Mouse (Mus musculus): ENCODE data around the gene Mtor. TPM values are rescaled to one million over a fixed set of nuclear protein-coding genes. Genes with fewer than 3 reads are reported as not detected.

Mtor gene
- polyA plus RNA-seq, 1 experiment: 9.4 TPM

DNA sequence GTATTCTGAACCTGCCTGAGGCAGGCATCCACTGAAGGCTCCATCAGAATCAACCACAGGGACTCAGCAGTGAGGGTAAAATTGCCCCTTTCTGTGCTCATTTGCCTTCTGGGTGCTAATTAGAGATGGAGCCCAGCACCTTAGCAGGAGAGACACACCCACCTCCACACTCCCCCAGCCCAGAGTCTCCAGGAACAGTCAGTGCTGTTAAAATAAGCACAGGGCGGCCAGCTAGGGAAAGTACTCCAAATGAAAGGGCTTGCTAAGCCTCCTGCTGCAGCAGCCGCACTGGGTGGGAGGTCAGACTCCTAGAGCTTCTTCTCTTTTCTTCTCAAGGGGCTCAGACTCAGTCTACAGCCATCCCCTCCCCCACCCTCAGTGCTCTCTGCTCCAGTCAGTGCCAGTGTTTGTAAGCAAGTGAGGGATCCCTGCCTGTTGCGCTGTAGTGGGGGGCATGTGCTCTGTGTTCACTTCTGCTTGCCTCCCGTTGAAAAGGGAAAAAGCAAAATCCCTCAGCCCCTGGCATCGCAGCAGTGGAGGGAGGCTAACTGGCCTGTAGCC, 69.9 kb downstream of the Mtor start:
- no peak for DNase-seq (ENCODE audit: low read depth, low spot score)
- WGBS: 84% methylated on average over 5 of the region's 5 CpGs

GRCm38 (mm10) chr4:148523538-148523937, 75.1 kb downstream of the Mtor start:
- no peak for DNase-seq (ENCODE audit: low read depth, low spot score)

GRCm38 (mm10) chr4:148527158-148527910, 78.9 kb downstream of the Mtor start:
- 79% methylated on average over 10 of the region's 10 CpGs for whole genome bisulfite sequencing
- DNase-seq (ENCODE audit: low read depth, low spot score): no peak

More at GRCm38 (mm10) chr4:148523538-148523937, 75.1 kb downstream of the Mtor start:
- whole genome bisulfite sequencing: 79% methylated on average over 7 of the region's 7 CpGs

- DNase-seq (ENCODE audit: low read depth, low spot score): no peak
- 91% methylated on average over 5 of the region's 5 CpGs for WGBS
These were observed 81.9 kb downstream of the Mtor start for GRCm38 (mm10) chr4:148530351-148530750.

GRCm38 (mm10) chr4:148530778-148531177, 82.4 kb downstream of the Mtor start:
- DNase-seq (ENCODE audit: low read depth, low spot score): no peak

DNA sequence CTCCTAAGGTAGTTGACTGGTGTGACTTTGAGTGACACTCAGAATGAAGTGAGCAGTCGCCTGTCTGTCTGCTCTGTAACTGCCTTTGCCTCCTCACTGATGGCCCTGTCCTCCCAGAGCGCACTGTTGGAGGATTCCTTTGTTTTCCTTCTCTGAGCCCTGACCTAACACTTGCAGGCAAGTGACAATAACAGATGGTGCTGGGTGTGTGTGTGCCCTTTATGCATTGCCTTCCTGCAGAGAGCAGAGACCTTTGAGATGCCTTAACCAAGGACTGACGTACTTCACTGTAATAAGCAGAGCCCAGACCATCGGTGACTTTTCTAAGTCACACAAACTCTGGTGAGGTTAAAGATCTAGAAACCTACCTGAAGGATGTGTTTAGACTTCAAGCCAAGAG, 82.9 kb downstream of the Mtor start:
- WGBS: 89% methylated on average over 4 of the region's 4 CpGs
- DNase-seq (ENCODE audit: low read depth, low spot score): no peak

More at GRCm38 (mm10) chr4:148530778-148531177, 82.4 kb downstream of the Mtor start:
- WGBS: 85% methylated on average over 6 of the region's 6 CpGs

DNA sequence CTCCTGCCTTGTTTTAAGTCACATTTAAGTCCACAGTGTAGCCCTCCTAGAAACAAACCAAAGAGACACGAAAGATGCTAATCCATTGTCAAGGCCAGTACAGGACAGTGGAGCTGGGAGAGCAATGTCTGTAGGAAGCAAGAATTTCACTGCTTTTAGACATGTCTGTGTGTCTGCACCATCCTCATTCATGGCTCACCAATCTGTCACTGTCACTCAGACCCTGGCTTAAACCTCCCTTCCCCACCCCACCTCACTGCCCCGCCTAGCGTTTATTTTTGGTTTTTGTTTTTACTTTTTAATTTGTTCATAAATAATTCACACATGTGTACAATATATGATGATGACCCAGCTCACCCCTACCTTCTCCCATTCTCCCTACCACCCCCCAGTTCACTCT, 84.1 kb downstream of the Mtor start:
- 90% methylated on average over 3 of the region's 3 CpGs for WGBS

DNA sequence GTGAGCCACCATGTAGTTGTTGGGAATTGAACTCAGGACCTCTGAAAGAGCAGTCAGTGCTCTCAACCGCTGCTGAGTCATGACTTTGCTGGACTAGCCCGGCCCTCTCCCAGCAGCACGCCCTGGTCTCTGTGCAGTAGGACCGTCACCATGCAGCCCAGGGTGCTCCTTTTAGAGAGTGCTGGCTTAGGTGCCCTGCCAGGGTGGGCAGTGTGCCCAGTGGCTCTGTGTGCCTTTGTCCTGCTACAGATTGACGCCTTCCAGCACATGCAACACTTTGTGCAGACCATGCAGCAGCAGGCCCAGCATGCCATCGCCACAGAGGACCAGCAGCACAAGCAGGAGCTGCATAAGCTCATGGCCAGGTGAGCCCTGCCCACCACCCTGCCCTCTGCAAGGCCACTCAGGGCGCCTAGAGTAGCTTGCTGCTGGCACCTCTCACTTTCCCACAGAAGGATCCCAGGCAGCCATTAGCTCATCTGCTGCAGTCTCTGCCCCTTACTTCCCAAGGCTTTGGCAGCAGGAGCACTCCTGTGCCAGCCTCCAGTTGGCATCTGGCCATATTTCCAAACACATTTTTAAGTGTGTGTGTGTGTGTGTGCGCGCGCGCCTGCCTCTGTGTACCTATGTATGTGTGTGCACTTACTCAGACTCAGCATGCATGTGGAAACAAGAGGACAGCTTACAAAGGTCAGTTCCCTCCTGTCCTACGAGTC, 85.4 kb downstream of the Mtor start:
- no peak for DNase-seq (ENCODE audit: low read depth, low spot score)
- 87% methylated on average over 12 of the region's 12 CpGs for WGBS

More for the DNA sequence above, 84.1 kb downstream of the Mtor start:
- no peak for DNase-seq (ENCODE audit: low read depth, low spot score)

- 88% methylated on average over 3 of the region's 3 CpGs for WGBS
These were observed 87.5 kb downstream of the Mtor start for GRCm38 (mm10) chr4:148535876-148536275.

GRCm38 (mm10) chr4:148549106-148549505, 100.7 kb downstream of the Mtor start:
- no peak for DNase-seq (ENCODE audit: low read depth, low spot score)
- 78% methylated on average over 4 of the region's 4 CpGs for WGBS

More at GRCm38 (mm10) chr4:148535876-148536275, 87.5 kb downstream of the Mtor start:
- no peak for DNase-seq (ENCODE audit: low read depth, low spot score)

GRCm38 (mm10) chr4:148557766-148558165, 109.4 kb downstream of the Mtor start:
- 24% methylated on average over 6 of the region's 6 CpGs for WGBS
- DNase-seq (ENCODE audit: low read depth, low spot score): no peak

GRCm38 (mm10) chr4:148558297-148559000, 110.0 kb downstream of the Mtor start, which contains the start of gene Exosc10:
TSS of gene Exosc10 (plus strand) at chr4:148558429.
- DNase-seq (ENCODE audit: low read depth, low spot score): peak; percentile 70
- WGBS: under 1% methylated on average over 63 of the region's 63 CpGs

- WGBS: 93% methylated on average over 17 of the region's 17 CpGs
- no peak for DNase-seq (ENCODE audit: low read depth, low spot score)
These were observed 114.3 kb downstream of the Mtor start for GRCm38 (mm10) chr4:148562676-148563075.

DNA sequence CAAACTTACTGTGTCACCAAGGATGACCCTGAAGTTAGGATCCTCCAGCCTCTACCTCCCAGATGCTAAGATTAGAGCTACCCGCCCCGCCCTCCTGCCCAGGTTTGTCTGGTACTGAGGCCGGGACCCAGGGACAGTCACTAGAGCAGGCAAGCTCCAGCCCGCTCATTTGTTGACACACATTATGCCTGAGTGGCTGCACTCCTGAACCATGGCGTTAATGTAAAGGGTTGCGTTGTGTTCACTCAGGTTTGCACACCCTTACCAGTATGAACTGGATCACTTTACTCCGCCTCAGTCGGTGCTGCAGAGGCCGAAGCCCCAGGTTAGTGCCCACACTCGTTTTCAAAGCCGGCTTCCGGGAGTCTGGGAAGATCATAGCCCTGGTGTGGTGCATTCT, 115.2 kb downstream of the Mtor start:
- DNase-seq (ENCODE audit: low read depth, low spot score): no peak

GRCm38 (mm10) chr4:148570138-148570537, 121.7 kb downstream of the Mtor start:
- WGBS: 79% methylated on average over 10 of the region's 10 CpGs
- DNase-seq (ENCODE audit: low read depth, low spot score): no peak

More for the DNA sequence above, 115.2 kb downstream of the Mtor start:
- WGBS: 94% methylated on average over 12 of the region's 12 CpGs

- DNase-seq (ENCODE audit: low read depth, low spot score): no peak
- 91% methylated on average over 9 of the region's 9 CpGs for WGBS
These were observed 122.4 kb downstream of the Mtor start for GRCm38 (mm10) chr4:148570693-148571295.

- WGBS: 84% methylated on average over 7 of the region's 7 CpGs
- no peak for DNase-seq (ENCODE audit: low read depth, low spot score)
These were observed 124.8 kb downstream of the Mtor start for GRCm38 (mm10) chr4:148573222-148573621.

GRCm38 (mm10) chr4:148580765-148581164, 132.4 kb downstream of the Mtor start:
- DNase-seq (ENCODE audit: low read depth, low spot score): no peak
- 80% methylated on average over 9 of the region's 9 CpGs for WGBS

DNA sequence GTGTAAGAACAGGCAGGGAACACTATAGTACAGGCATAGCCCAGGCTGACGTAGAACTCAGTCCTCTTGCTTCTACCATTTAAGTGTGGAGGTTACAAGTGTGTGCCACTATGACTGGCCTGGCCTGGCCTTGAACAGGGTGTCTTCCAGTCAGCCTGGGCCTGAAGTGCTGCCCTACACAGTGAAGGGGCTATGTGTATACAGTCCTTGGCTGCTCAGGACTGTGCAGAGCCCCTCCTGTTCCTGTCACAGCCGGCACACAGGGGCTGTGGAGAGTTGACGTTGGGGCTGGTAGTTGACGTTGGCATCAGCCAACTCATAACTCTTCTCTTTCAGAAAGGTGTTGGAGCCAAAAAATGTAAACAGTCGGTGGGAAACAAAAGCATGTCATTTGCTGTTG, 133.0 kb downstream of the Mtor start:
- WGBS: 87% methylated on average over 5 of the region's 5 CpGs
- DNase-seq (ENCODE audit: low read depth, low spot score): no peak

Data from large intestine, adult 2 months (tissue).